Mouse (Mus musculus) olfactory bulb, adult 2 months (tissue): ENCODE results near the gene Cetn4.

Experiments
- CTCF ChIP-seq: fragments of 200-500 bp; IDR thresholded peaks from 2 replicates; pipeline ENCODE4 v1.5.1; 2012; ENCODE audit warnings: low read depth, mild to moderate bottlenecking, low read length, moderate library complexity; ENCODE audit not compliant: insufficient read depth
- POLR2A ChIP-seq: fragments of 200-500 bp; IDR thresholded peaks from 2 replicates; pipeline ENCODE4 v1.6.1; 2012; ENCODE audit warnings: mild to moderate bottlenecking, low read depth, low read length, moderate library complexity; ENCODE audit not compliant: insufficient read depth

- TF ChIP-seq POLR2A (no peak), CTCF (no peak)
Measured at GRCm38 (mm10) chr3:37326627-37327026, 14.1 kb upstream of the Cetn4 start.
